Mouse (Mus musculus) adrenal gland, postnatal 36 days (tissue): ENCODE measurements around the gene Tex264. TPM values are rescaled to one million over a fixed set of nuclear protein-coding genes. Genes with fewer than 3 reads are reported as not detected.
"Not testable (repeated sequence)": the region's sequence is repeated elsewhere in the genome, so short reads cannot be mapped to it uniquely, and the experiment has no call there.

Source experiments
- DNase-seq, 2 experiments: peaks; one replicate each; pipeline ENCODE4 v3.0.0; 2021; ENCODE audit warnings: mixed read lengths in 1 of 2
- total RNA-seq, 2 experiments: library from RNA; stranded (reverse); gene quantifications; 2 replicates each; pipeline ENCODE4 v1.2.3; 2021

Gene Tex264
- total RNA-seq, 2 experiments from 2014 or later: 109 to 149 TPM

GRCm38 (mm10) chr9:106664433-106664832 is 21.3 kb downstream of the Tex264 start:
- no peak for DNase-seq

GRCm38 (mm10) chr9:106663200-106663599 is 22.5 kb downstream of the Tex264 start:
- no peak for DNase-seq

- no peak for DNase-seq
Measured at GRCm38 (mm10) chr9:106659935-106660334, 25.8 kb downstream of the Tex264 start.

- no peak for DNase-seq
Measured at GRCm38 (mm10) chr9:106659441-106659840, 26.3 kb downstream of the Tex264 start.

- DNase-seq: no peak
Measured at GRCm38 (mm10) chr9:106657592-106657991, 28.1 kb downstream of the Tex264 start.

GRCm38 (mm10) chr9:106656820-106657219 is 28.9 kb downstream of the Tex264 start:
- DNase-seq: no peak

- peak; percentile 77 to 85 for DNase-seq
Measured at GRCm38 (mm10) chr9:106655884-106656720, 29.6 kb downstream of the Tex264 start, which contains the start of gene Grm2. Gene Grm2 (minus strand): TSS chr9:106656082.

GRCm38 (mm10) chr9:106652720-106653119 is 33.0 kb downstream of the Tex264 start:
- no peak for DNase-seq

- DNase-seq: no peak
Measured at GRCm38 (mm10) chr9:106647226-106647625, 38.5 kb downstream of the Tex264 start.

GRCm38 (mm10) chr9:106645684-106646271 is 39.9 kb downstream of the Tex264 start:
- no peak for DNase-seq

- DNase-seq: no peak
Measured at GRCm38 (mm10) chr9:106643787-106644186, 41.9 kb downstream of the Tex264 start.

GRCm38 (mm10) chr9:106643128-106643527 is 42.6 kb downstream of the Tex264 start:
- peak; percentile 88 to 91 for DNase-seq

- DNase-seq: no peak
Measured at GRCm38 (mm10) chr9:106641346-106641745, 44.4 kb downstream of the Tex264 start.

- DNase-seq: no peak
Measured at GRCm38 (mm10) chr9:106638154-106638553, 47.6 kb downstream of the Tex264 start.

- no peak for DNase-seq
Measured at GRCm38 (mm10) chr9:106632185-106632584, 53.5 kb downstream of the Tex264 start.

- DNase-seq: not testable (repeated sequence)
Measured at GRCm38 (mm10) chr9:106627796-106628195, 57.9 kb downstream of the Tex264 start.

- DNase-seq: no peak
Measured at GRCm38 (mm10) chr9:106626282-106626681, 59.4 kb downstream of the Tex264 start, which contains the start of gene Iqcf6. Gene Iqcf6 (plus strand): TSS chr9:106626582.

- no peak for DNase-seq
Measured at GRCm38 (mm10) chr9:106617496-106617895, 68.2 kb downstream of the Tex264 start.

GRCm38 (mm10) chr9:106616306-106616705 is 69.4 kb downstream of the Tex264 start:
- DNase-seq: no peak

GRCm38 (mm10) chr9:106614616-106615015 is 71.1 kb downstream of the Tex264 start:
- DNase-seq: no peak

GRCm38 (mm10) chr9:106613951-106614350 is 71.8 kb downstream of the Tex264 start:
- DNase-seq: no peak

- no peak for DNase-seq
Measured at GRCm38 (mm10) chr9:106610727-106611126, 75.0 kb downstream of the Tex264 start.
